Mouse (Mus musculus) kidney, adult 11 months (tissue): ENCODE results near the gene Sdccag8.

Source experiments
- DNase-seq: peaks from one replicate; pipeline ENCODE4 v3.0.0; 2022

Gene Sdccag8

DNA sequence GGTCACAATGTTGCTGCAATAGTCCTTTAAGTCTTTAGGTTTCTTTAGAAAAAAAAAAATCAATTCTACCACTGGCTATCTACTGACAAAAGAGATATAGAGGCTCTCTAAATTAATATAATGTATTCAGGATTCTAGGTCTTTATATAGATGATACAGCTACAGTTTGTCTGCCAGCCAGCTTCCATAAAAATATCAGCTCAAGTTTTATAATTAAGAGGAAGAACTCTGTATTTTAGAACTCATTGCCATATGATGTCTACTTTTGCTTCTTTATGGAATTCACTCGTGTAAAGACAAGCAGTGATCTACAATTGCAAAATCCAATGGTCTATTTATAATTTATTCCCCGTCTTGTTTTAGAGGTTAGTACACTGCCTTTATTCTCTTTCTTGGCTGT lies 254.7 kb downstream of the Sdccag8 start:
- no peak for DNase-seq
